Mouse (Mus musculus): ENCODE data around the gene Rhno1. TPM values are rescaled to one million over a fixed set of nuclear protein-coding genes. Genes with fewer than 3 reads are reported as not detected.

The Rhno1 gene
- 17.3 and 17.8 TPM in 2 replicates for polyA plus RNA-seq (2021; fragmentation: Nextera tagmentation)
- long read RNA-seq, experiment 1, transcript Rhno1-202 (3 exons, 1,108 nt) = major isoform, 8 of 17 reads
- long read RNA-seq, experiment 1, partial matches to known transcripts = 4 of 17 reads
- long read RNA-seq, experiment 1, other reads (novel, unspliced or antisense) = 0 of 17 reads
- long read RNA-seq, experiment 2, transcript Rhno1-202 (3 exons, 1,108 nt) = major isoform, 20 of 37 reads
- long read RNA-seq, experiment 2, transcript Rhno1-201 (3 exons, 1,584 nt) = minor isoform, 12 of 37 reads
- long read RNA-seq, experiment 2, partial matches to known transcripts = 0 of 37 reads
- long read RNA-seq, experiment 2, other reads (novel, unspliced or antisense) = 3 of 37 reads

DNA sequence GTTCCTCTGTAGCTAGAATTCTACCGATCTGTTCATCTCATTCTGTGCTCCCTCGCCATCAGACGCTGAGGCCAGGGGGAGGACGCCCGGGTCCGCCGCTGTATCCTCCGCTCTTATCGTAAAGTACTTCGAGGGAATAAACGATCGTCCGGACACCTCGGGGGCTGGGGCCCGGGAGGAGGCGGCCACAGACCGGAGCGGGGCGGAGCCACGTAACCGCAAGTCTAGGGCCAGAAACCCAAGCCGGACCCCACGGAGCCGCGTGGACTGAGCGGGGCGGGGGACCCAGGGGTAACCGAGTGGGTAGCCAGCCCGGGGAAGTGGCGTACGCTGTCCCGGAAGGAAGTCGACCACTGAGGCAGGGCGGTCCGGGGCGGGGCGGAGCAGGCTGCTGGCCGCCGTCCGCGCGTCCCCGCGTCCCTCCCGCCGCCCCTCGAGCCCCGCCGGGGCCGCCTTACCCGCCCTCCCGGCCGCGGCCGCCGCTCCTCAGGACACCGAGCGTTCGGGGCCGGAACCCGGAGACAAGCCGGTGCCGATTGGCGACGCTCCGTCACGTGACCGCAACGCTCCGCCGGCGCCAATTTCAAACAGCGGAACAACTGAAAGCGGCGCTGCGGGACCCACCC lies at the start of gene Rhno1, which contains the start of gene Foxm1:
TSS of gene Rhno1 (minus strand) at position 531 of the 626 bp plus-strand sequence.
TSS of gene Foxm1 (plus strand) at position 587 of the 626 bp plus-strand sequence.

DNA sequence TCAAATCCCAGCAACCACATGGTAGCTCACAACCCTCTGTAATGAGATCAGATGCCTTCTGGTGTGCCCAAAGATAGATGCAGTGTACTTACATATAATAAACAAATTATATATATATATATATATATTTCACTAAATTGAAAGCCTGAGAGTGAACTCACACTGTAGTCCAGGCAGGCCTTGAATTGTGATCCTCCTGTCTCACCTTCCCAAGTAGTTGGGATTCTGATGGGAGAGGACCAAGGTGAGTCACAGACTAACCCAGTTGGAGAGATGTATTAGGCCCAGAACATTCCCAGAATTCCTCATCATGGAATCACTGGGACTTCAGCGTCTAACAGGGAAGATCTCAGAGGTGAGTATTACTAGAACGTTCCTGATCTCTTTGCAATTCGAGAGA lies 36.3 kb upstream of the Rhno1 start, which contains the start of gene Nrip2:
TSS of gene Nrip2 (plus strand) at position 301 of the 400 bp plus-strand sequence.

DNA sequence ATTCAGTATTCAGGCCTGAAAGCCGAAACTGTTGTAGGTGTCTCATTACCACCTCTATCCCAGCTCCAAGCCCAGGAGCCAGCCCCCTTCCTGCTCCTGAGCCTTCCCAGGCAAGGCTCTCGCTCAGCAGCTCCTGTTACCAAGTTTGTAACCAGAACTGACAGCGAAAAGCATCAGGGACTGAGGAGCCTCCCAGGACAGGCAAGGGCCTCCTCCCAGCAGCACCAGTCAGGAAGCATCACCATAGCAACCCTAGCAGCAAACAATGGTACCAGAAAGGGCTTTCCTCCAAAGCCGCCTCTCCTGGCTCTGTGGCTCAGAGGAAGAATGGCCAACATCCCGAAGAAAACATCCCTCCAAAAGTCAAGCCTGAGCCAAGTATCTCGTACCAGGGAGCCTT lies 12.5 kb upstream of the Rhno1 start, which contains the start of the genes Tex52 and Gm44596:
TSS of gene Tex52 (plus strand) at position 265 of the 400 bp plus-strand sequence.
TSS of gene Gm44596 (plus strand) at position 312 of the 400 bp plus-strand sequence.

DNA sequence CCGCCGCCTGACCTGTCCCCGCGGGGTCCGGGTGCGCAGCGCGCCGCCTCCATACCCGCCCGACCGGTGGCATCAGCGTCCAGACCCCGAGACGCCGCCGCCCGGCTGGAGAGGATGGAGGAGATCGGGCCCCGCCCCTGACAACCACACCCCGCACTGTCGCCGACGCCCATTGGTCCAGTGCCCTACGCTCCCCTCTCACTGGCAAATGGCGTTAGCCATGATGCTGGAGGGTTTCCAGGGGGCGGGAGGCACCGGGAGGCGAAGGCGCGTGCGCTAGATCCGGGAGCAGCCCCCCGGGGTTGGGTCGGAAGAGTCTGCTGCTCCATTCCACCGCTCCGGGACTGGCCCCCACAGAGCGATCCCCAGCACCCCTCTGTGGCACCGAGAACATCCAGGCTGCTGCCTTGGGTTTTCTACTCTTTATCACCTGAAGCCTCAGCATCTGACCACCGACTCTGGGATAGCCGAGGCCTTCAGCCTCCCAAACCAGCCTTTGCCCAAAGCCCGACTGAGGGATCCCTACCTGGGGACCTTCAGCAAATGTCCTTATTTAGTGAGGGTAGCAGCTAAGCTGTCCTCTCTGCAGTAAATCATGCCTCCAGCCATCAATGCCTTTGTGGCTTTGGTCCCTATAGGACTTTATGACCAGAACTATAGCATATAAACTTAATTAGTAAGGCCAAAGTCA lies 6.8 kb downstream of the Rhno1 start, which contains the start of gene Tulp3:
TSS of gene Tulp3 (minus strand) at position 126 of the 691 bp plus-strand sequence.

Other genes starting within 250 kb of the Rhno1 start
- 27.9 and 29.0 TPM in 2 replicates for gene Tspan9, start 219.3 kb downstream of the Rhno1 start, polyA plus RNA-seq (2021; fragmentation: Nextera tagmentation)
- 0.19 TPM in 1 of 2 replicates, not detected in the other for gene Tead4, start 62.1 kb downstream of the Rhno1 start, polyA plus RNA-seq (2021; fragmentation: Nextera tagmentation)
- gene Tulp3, start 7.1 kb downstream of the Rhno1 start, polyA plus RNA-seq (2021; fragmentation: Nextera tagmentation) = 3.0 and 3.3 TPM in 2 replicates
- gene Foxm1, start 56 bp upstream of the Rhno1 start, polyA plus RNA-seq (2021; fragmentation: Nextera tagmentation) = 0.25 and 0.28 TPM in 2 replicates
- gene Tex52, start 12.5 kb upstream of the Rhno1 start, polyA plus RNA-seq (2021; fragmentation: Nextera tagmentation) = 2.2 and 2.3 TPM in 2 replicates
- gene Gm44596, start 12.6 kb upstream of the Rhno1 start, polyA plus RNA-seq (2021; fragmentation: Nextera tagmentation) = not detected in 2 replicates
- 12.0 and 12.7 TPM in 2 replicates for gene Nrip2, start 36.4 kb upstream of the Rhno1 start, polyA plus RNA-seq (2021; fragmentation: Nextera tagmentation)
- gene Itfg2, start 62.0 kb upstream of the Rhno1 start, polyA plus RNA-seq (2021; fragmentation: Nextera tagmentation) = 12.3 and 13.9 TPM in 2 replicates
- 90.8 and 93.8 TPM in 2 replicates for gene Fkbp4, start 75.8 kb upstream of the Rhno1 start, polyA plus RNA-seq (2021; fragmentation: Nextera tagmentation)
- gene Pzp, start 163.8 kb upstream of the Rhno1 start, polyA plus RNA-seq (2021; fragmentation: Nextera tagmentation) = not detected in 2 replicates
- 42.6 and 55.8 TPM in 2 replicates for gene A2ml1, start 218.7 kb upstream of the Rhno1 start, polyA plus RNA-seq (2021; fragmentation: Nextera tagmentation)